Mouse (Mus musculus) bone marrow macrophage, adult 2 months (primary cell): ENCODE measurements around the gene Med13l. TPM values are rescaled to one million over a fixed set of nuclear protein-coding genes. Genes with fewer than 3 reads are reported as not detected.

ENCODE experiments used
- H3K27ac ChIP-seq: 2 replicates; pipeline ENCODE4 v1.5.1; 2012; ENCODE audit warnings: low read depth, low read length; ENCODE audit not compliant: insufficient read depth
- H3K4me1 ChIP-seq: 2 replicates; pipeline ENCODE4 v1.6.1; 2012; ENCODE audit warnings: low read length; ENCODE audit not compliant: control insufficient read depth, insufficient read depth
- H3K4me3 ChIP-seq: 2 replicates; pipeline ENCODE4 v1.5.1; 2012; ENCODE audit warnings: mild to moderate bottlenecking, low read length, moderate library complexity; ENCODE audit not compliant: insufficient read depth
- CTCF ChIP-seq: IDR thresholded peaks from 2 replicates; pipeline ENCODE4 v1.5.1; 2012; ENCODE audit warnings: low read depth, mild to moderate bottlenecking, low read length, moderate library complexity
- POLR2A ChIP-seq: IDR thresholded peaks from 2 replicates; pipeline ENCODE4 v1.6.1; 2012; ENCODE audit warnings: mild to moderate bottlenecking, low read depth, low read length, borderline replicate concordance
- polyA plus RNA-seq: library from polyadenylated mRNA; stranded (reverse); fragments of >200 nt; gene quantifications from 2 replicates; pipeline ENCODE4 v1.2.4, GENCODE M21; 2012; ENCODE audit not compliant: missing spikeins, insufficient read depth, insufficient read length

Med13l gene
- polyA plus RNA-seq, 1 experiment: 25.5 TPM

- Histone ChIP-seq H3K4me3 (no peak overlapping the region), H3K27ac (no peak overlapping the region)
- TF ChIP-seq CTCF (no peak), POLR2A (no peak)
Observed at GRCm38 (mm10) chr5:118590868-118591267, 30.4 kb downstream of the Med13l start.

DNA sequence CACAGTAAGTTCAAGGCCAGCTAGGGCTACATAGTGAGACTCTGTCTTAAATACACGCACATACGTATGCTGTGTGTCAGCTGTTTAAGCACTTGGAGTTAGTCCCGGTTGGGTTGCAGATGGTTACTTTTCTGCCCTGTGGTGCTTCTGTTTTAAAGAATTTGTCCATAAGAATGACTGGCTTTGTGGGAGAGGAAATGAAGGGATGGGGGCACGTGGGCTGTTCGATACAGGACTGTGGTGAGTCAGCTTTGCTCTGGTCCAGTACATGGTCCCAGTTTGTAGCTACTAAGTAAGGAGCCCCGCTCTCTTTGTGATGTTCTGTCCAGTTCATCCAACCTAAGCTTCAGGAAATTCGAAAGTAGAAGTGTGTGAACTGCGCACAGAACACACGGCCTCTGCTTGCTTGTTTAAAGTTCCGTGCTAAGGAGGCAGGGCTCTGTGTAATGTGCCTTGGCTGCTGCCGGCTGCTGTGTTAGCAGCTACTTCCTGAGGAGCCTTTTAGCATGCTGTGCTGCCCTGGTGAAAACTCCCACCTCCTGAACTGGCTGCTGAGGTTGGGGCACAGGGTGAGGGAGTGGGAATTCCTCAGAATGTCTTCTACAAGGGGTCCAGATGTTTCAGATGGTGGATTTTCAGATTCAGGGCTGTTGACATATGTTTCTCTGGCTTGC, 31.5 kb downstream of the Med13l start:
- peak overlapping the region; percentile 44 for H3K4me3 ChIP-seq
- no peak overlapping the region for H3K27ac ChIP-seq
- H3K4me1 ChIP-seq: peaks cover 38% of the 10 kb centered on the region
- TF ChIP-seq POLR2A (no peak), CTCF (no peak)

More at GRCm38 (mm10) chr5:118590868-118591267, 30.4 kb downstream of the Med13l start:
- H3K4me1 ChIP-seq: peaks cover 38% of the 10 kb centered on the region

- TF ChIP-seq CTCF (no peak; the same call in 1 of the 2 replicates), POLR2A (no peak)
- peaks cover 26% of the 10 kb centered on the region for H3K4me1 ChIP-seq
- H3K27ac ChIP-seq: no peak overlapping the region
- no peak overlapping the region for H3K4me3 ChIP-seq
Observed at GRCm38 (mm10) chr5:118594470-118595236, 34.2 kb downstream of the Med13l start.

DNA sequence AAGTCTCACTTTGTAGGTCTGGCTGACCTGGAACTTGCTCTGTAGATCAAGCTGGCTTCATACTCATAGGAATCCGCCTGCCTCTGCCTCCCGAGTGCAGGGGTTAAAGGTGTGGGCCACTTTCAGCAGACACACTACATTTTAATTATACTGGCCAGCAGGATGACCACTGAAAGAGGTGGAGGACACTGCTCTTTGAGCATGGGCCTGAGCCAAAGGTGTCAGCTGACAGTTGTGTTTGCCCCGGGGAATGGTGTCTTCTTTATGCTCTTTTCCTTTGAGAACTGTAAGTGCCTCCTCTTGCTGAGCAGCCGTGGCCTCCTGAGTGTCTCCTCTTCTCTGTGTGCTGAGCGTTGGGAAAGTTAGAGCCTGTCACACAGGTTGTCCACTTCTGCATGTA, 35.4 kb downstream of the Med13l start:
- H3K4me3 ChIP-seq: no peak overlapping the region
- H3K27ac ChIP-seq: no peak overlapping the region
- H3K4me1 ChIP-seq: peaks cover 26% of the 10 kb centered on the region
- TF ChIP-seq CTCF (no peak), POLR2A (no peak)

DNA sequence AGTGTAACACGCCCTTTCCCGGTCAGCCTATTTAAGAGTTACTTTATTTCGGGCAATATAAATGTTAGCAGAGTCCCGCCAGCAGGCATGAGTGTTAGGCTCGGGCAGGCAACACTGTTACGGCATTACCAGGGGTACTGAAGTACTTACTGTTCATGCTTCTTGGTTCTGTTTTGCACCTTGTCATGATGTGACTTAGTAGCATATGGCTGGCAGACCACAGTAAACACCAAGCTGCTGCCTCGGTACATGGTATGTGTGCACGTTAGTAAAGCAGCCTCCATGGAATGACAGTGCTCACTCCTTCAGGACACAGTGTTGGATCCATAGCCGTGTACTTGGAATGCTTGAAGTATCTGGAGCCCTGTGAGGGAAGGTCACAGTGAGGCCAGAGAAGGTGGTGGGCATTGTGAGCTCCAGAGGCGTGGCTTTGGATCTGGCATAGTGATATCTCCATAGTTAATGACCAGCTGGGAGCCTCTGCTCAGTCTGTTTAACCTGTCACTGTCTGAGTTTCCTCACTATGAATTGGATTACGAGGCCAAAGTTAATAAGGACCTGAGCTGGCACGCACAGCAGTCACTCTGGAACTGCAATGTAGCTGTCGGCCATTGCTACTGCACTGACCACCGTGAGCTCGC, 36.1 kb downstream of the Med13l start:
- H3K4me1 ChIP-seq: peaks cover 24% of the 10 kb centered on the region
- H3K27ac ChIP-seq: no peak overlapping the region
- TF ChIP-seq POLR2A: no peak
- no peak for TF ChIP-seq CTCF
- no peak overlapping the region for H3K4me3 ChIP-seq

DNA sequence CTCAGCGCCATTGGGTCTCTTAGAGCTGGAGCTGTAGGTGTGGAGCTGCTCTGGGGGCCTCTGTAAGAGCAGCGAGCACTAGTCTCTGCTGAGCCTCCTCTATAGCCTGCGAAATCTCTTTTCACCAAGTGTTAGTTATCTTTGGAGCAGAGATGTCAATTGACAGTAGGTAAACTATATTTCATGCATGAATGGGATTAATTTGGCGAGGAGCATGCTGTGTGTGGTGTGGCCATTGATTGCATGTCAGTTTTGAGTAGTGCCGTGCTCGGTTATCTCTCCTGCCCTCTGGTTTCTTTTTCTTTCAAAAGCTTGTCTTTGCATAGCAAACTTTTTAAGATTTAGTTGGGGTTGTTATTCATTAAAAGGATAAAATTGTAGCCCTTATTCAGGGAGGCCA, 38.1 kb downstream of the Med13l start:
- H3K4me3 ChIP-seq: no peak overlapping the region
- no peak overlapping the region for H3K27ac ChIP-seq
- H3K4me1 ChIP-seq: peaks cover 26% of the 10 kb centered on the region
- TF ChIP-seq POLR2A (no peak), CTCF (no peak)

DNA sequence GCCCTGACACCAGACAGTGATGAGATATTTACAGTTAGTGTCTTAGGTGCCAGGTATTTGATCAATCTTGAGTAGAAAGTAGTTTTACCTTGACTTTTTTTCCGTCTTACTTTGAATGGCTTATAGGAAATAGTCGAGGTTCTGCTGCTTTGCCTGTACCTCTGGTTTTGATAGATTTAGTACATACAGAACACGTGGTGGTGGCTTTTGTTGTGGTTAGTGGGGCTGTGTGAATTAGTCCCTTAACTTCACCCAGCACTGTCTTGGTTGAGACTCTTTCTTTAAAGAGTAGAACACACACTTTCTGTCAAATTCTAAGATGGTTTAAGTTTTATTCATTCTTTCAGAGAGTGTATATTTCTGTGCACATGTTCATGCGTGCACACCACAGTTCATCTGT, 41.0 kb downstream of the Med13l start:
- Histone ChIP-seq H3K27ac (no peak overlapping the region), H3K4me1 (peaks cover 36% of the 10 kb centered on the region), H3K4me3 (no peak overlapping the region)
- TF ChIP-seq POLR2A: no peak
- no peak for TF ChIP-seq CTCF

- TF ChIP-seq POLR2A (no peak), CTCF (no peak)
- H3K4me3 ChIP-seq: no peak overlapping the region
- no peak overlapping the region for H3K27ac ChIP-seq
- peaks cover 44% of the 10 kb centered on the region for H3K4me1 ChIP-seq
Observed at GRCm38 (mm10) chr5:118602706-118603105, 42.2 kb downstream of the Med13l start.

DNA sequence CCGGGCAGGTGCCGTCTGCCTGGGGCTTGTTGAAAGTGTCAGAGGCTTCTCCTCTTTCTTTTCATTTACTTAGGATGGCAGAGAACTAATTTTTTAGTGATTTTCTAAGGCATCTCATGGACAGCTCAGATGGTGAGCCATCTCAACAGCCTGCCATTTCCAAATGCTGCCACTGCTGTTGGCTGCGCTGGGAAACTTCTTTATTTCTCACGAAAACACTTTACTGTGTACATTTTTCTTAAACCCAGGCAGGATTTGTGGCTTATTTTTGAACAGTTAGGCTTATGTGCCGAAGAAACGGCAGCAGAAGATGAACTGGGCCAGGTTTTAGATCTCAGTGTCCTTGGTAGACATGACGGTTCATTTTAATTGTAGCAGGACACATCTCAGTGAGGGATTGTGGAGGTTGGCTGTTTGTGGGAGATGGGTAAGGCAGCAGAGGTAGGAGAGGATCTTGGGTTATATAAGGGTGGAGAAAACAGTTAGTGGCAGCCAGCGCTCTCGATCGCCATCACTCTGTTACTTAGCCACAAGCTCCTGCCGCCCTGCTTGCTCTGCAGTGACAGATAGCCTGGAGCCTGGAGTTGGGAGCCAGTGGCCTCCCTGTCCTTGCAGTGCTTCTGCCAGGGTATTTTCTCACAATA, 45.1 kb downstream of the Med13l start:
- Histone ChIP-seq H3K27ac (no peak overlapping the region), H3K4me1 (peaks cover 32% of the 10 kb centered on the region), H3K4me3 (no peak overlapping the region)
- TF ChIP-seq CTCF (no peak), POLR2A (no peak)
